Mouse (Mus musculus) left cerebral cortex, postnatal 10 days (tissue): ENCODE data around the gene Kcnma1. TPM values are rescaled to one million over a fixed set of nuclear protein-coding genes. Genes with fewer than 3 reads are reported as not detected.

Source experiments
- DNase-seq, 2 experiments: peaks; one replicate each; pipeline ENCODE4 v3.0.0; 2021 to 2022; ENCODE audit warnings: low spot score in 2 of 2, mixed read lengths in 1 of 2; ENCODE audit errors: extremely low spot score in 1 of 2
- intact Hi-C: fragments of 180-260 bp; cut with DNase I; formaldehyde crosslinking; loops from one replicate; pipeline ENCODE4 v1.15.1; 2025
- total RNA-seq, 2 experiments: library from RNA; stranded (reverse); gene quantifications; 2 replicates each; pipeline ENCODE4 v1.2.3; 2021

The Kcnma1 gene
- total RNA-seq, 2 experiments from 2014 or later, result 152 to 155 TPM

GRCm38 (mm10) chr14:23470071-23470470 is 544.2 kb downstream of the Kcnma1 start:
- DNase-seq, result no peak
- intact Hi-C loops, result no loop called here

GRCm38 (mm10) chr14:23465135-23465534 is 549.2 kb downstream of the Kcnma1 start:
- no peak for DNase-seq
- intact Hi-C loops, result no loop called here

GRCm38 (mm10) chr14:23458560-23458959 is 555.7 kb downstream of the Kcnma1 start:
- intact Hi-C loops, result no loop called here
- no peak for DNase-seq

GRCm38 (mm10) chr14:23451681-23452080 is 562.6 kb downstream of the Kcnma1 start:
- intact Hi-C loops, result no loop called here
- no peak for DNase-seq

GRCm38 (mm10) chr14:23437467-23437866 is 576.8 kb downstream of the Kcnma1 start:
- no peak for DNase-seq
- intact Hi-C loops, result no loop called here

GRCm38 (mm10) chr14:23435861-23436260 is 578.4 kb downstream of the Kcnma1 start:
- intact Hi-C loops, result no loop called here
- no peak for DNase-seq

GRCm38 (mm10) chr14:23430006-23430405 is 584.3 kb downstream of the Kcnma1 start:
- no peak for DNase-seq
- intact Hi-C loops, result no loop called here

GRCm38 (mm10) chr14:23429043-23429442 is 585.2 kb downstream of the Kcnma1 start:
- intact Hi-C loops, result no loop called here
- DNase-seq, result peak in 1 of 2 experiments; percentile 11

- intact Hi-C loops, result no loop called here
- DNase-seq, result peak in 1 of 2 experiments; percentile 26
Measured at GRCm38 (mm10) chr14:23422481-23423040, 591.7 kb downstream of the Kcnma1 start.

GRCm38 (mm10) chr14:23418955-23419354 is 595.3 kb downstream of the Kcnma1 start:
- intact Hi-C loops, result no loop called here
- no peak for DNase-seq

- intact Hi-C loops, result loop anchor here (10.0 kb wide), 2 partner anchors 832 to 1422 kb away; partner anchors contain the start of gene Zfp503
- no peak for DNase-seq
Measured at GRCm38 (mm10) chr14:23407051-23407450, 607.2 kb downstream of the Kcnma1 start.

- peak; percentile 40 to 52 for DNase-seq
- intact Hi-C loops, result loop anchor here (10.0 kb wide), 2 partner anchors 826 to 1416 kb away; partner anchors contain the start of gene Zfp503
Measured at GRCm38 (mm10) chr14:23400777-23401469, 613.4 kb downstream of the Kcnma1 start.

GRCm38 (mm10) chr14:23397642-23398041 is 616.6 kb downstream of the Kcnma1 start:
- intact Hi-C loops, result loop anchor here (10.0 kb wide), 1 partner anchor 343 kb away; no protein-coding TSS in a partner anchor
- no peak for DNase-seq

- intact Hi-C loops, result loop anchor here (10.0 kb wide), 1 partner anchor 337 kb away; no protein-coding TSS in a partner anchor
Measured at GRCm38 (mm10) chr14:23391566-23391965, 622.7 kb downstream of the Kcnma1 start.

GRCm38 (mm10) chr14:23390768-23391167 is 623.5 kb downstream of the Kcnma1 start:
- no peak for DNase-seq
- intact Hi-C loops, result loop anchor here (10.0 kb wide), 1 partner anchor 336 kb away; no protein-coding TSS in a partner anchor

More at GRCm38 (mm10) chr14:23391566-23391965, 622.7 kb downstream of the Kcnma1 start:
- DNase-seq, result no peak

GRCm38 (mm10) chr14:23390161-23390560 is 624.1 kb downstream of the Kcnma1 start:
- intact Hi-C loops, result loop anchor here (10.0 kb wide), 1 partner anchor 335 kb away; no protein-coding TSS in a partner anchor

GRCm38 (mm10) chr14:23386786-23387185 is 627.5 kb downstream of the Kcnma1 start:
- no peak for DNase-seq
- intact Hi-C loops, result no loop called here

More at GRCm38 (mm10) chr14:23390161-23390560, 624.1 kb downstream of the Kcnma1 start:
- DNase-seq, result no peak

GRCm38 (mm10) chr14:23385776-23386608 is 628.3 kb downstream of the Kcnma1 start:
- DNase-seq, result peak in 1 of 2 experiments; percentile 30
- intact Hi-C loops, result no loop called here
